Mouse (Mus musculus): Measurements from ENCODE around the gene Vmn1r117.
"Not testable (repeated sequence)": the region's sequence is repeated elsewhere in the genome, so short reads cannot be mapped to it uniquely, and the experiment has no call there.

GRCm38 (mm10) chr7:20871956-20872355, 12.0 kb downstream of the Vmn1r117 start, which contains the start of gene Vmn1r116:
- TF ChIP-seq POLR2A (IDR thresholded peaks at IDR 0.05; ENCODE audit: low read depth, low read length); CTCF (conservative IDR thresholded peaks at IDR 0.05; ENCODE audit: insufficient read depth, insufficient read length, low read depth, low read length): not testable (repeated sequence)
